Mouse (Mus musculus): ENCODE measurements around the gene Mrpl4. TPM values are rescaled to one million over a fixed set of nuclear protein-coding genes. Genes with fewer than 3 reads are reported as not detected.

The Mrpl4 gene
- polyA plus RNA-seq, 1 experiment from 2014 or later = 169 TPM

GRCm38 (mm10) chr9:21012368-21012767 lies 9.8 kb downstream of the Mrpl4 start:
- WGBS = 50% methylated on average over 1 of the region's 1 CpGs
- Histone ChIP-seq H3K36me3 (ENCODE audit: insufficient read depth, low read length) (peaks cover 14% of the 10 kb centered on the region), H3K27me3 (ENCODE audit: insufficient read depth, low read length) (peaks cover 16% of the 10 kb centered on the region), H3K9me3 (ENCODE audit: low read length) (no peaks in the 10 kb centered on the region), H3K27ac (ENCODE audit: low read length) (peak overlapping the region; percentile 75), H3K4me2 (replicated peaks; ENCODE audit: low read depth, low read length) (no peak overlapping the region), H3K9ac (replicated peaks; ENCODE audit: low read length) (no peak overlapping the region), H3K4me1 (ENCODE audit: insufficient read depth, low read length) (peaks cover 22% of the 10 kb centered on the region; the same call in 1 of the 2 replicates), H3K4me3 (ENCODE audit: low read length) (no peak overlapping the region)
- no peak for ATAC-seq (ENCODE audit: low FRiP score, low TSS enrichment)

GRCm38 (mm10) chr9:21014691-21015570 lies 12.4 kb downstream of the Mrpl4 start:
- Histone ChIP-seq H3K9me3 (ENCODE audit: low read length) (no peaks in the 10 kb centered on the region), H3K36me3 (ENCODE audit: insufficient read depth, low read length) (no peaks in the 10 kb centered on the region), H3K9ac (replicated peaks; ENCODE audit: low read length) (peak overlapping the region; percentile 22), H3K4me2 (replicated peaks; ENCODE audit: low read depth, low read length) (peak overlapping the region; percentile 65), H3K27ac (ENCODE audit: low read length) (peak overlapping the region; percentile 50), H3K4me1 (ENCODE audit: insufficient read depth, low read length) (peaks cover 22% of the 10 kb centered on the region; the same call in 1 of the 2 replicates), H3K27me3 (ENCODE audit: insufficient read depth, low read length) (peaks cover 23% of the 10 kb centered on the region), H3K4me3 (ENCODE audit: low read length) (peak overlapping the region; percentile 41)
- peak; percentile 50 for ATAC-seq (ENCODE audit: low FRiP score, low TSS enrichment)
- WGBS = 2% methylated on average over 29 of the region's 29 CpGs

GRCm38 (mm10) chr9:21015571-21016130 lies 13.1 kb downstream of the Mrpl4 start, which contains the start of gene Icam1:
Icam1 (plus strand) TSS chr9:21015985.
- 1% methylated on average over 30 of the region's 30 CpGs for WGBS
- Histone ChIP-seq H3K9ac (replicated peaks; ENCODE audit: low read length) (peak within 1 kb of the TSS; percentile 22), H3K4me1 (ENCODE audit: insufficient read depth, low read length) (peaks cover 22% of the 10 kb centered on the region; the same call in 1 of the 2 replicates), H3K9me3 (ENCODE audit: low read length) (no peaks in the 10 kb centered on the region), H3K27ac (ENCODE audit: low read length) (peak within 1 kb of the TSS; percentile 50), H3K36me3 (ENCODE audit: insufficient read depth, low read length) (no peaks in the 10 kb centered on the region), H3K4me2 (replicated peaks; ENCODE audit: low read depth, low read length) (peak within 1 kb of the TSS; percentile 65), H3K27me3 (ENCODE audit: insufficient read depth, low read length) (peaks cover 23% of the 10 kb centered on the region), H3K4me3 (ENCODE audit: low read length) (peak within 1 kb of the TSS; percentile 41)
- ATAC-seq (ENCODE audit: low FRiP score, low TSS enrichment) = peak; percentile 80

DNA sequence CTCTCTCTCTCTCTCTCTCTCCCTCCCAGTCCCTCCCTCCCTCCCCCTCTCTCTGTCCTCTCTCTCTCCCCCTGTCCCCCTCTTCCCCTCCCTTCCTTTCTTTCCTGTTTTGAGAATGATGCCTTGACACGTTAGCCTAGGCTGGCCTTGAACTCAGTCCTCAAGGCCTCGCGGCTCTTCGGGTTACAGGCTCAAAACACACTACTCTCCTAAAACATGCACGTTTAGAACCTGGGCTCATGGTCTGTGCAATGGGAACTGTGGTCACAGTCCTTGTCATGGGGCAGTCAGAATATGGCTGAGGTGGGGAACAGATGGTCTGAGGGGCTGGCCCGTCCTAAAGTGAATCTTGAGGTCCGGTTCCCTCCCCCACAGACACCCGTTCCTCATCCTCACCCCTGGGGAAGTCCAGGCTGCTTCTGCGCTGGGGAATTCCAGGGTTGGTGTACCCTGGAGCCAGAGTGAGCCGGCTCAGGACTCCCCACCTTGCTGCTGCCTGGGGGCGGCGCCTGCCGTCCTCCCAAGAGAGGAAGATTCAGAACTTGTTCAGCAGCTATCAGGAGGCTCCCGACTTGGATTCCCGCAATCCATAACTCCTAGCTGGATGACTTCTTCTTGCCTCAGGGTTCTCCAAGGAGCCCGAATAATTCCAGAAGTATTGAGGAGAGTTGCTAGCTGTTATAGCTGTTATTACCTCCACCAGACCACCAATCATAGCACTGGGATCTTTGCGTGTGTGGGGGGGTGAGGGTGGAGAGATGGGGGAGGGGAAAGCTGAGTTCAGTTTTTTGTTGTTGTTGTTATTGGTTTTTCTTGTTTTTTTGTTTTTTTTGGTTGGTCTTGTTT lies 14.0 kb downstream of the Mrpl4 start:
- no peak overlapping the region for H3K27ac ChIP-seq (ENCODE audit: low read length)
- 5% methylated on average over 17 of the region's 17 CpGs for WGBS
- ATAC-seq (ENCODE audit: low FRiP score, low TSS enrichment) = no peak

GRCm38 (mm10) chr9:21017177-21017575 lies 14.6 kb downstream of the Mrpl4 start:
- 36% methylated on average over 4 of the region's 4 CpGs for WGBS
- H3K4me3 ChIP-seq (ENCODE audit: low read length) = peak overlapping the region; percentile 41

More for the DNA sequence above, 14.0 kb downstream of the Mrpl4 start:
- H3K36me3 ChIP-seq (ENCODE audit: insufficient read depth, low read length) = no peaks in the 10 kb centered on the region
- H3K9ac ChIP-seq (replicated peaks; ENCODE audit: low read length) = peak overlapping the region; percentile 22; the same call in 1 of the 2 replicates
- H3K4me2 ChIP-seq (replicated peaks; ENCODE audit: low read depth, low read length) = peak overlapping the region; percentile 65
- peaks cover 23% of the 10 kb centered on the region for H3K27me3 ChIP-seq (ENCODE audit: insufficient read depth, low read length)
- H3K4me1 ChIP-seq (ENCODE audit: insufficient read depth, low read length) = peaks cover 22% of the 10 kb centered on the region; the same call in 1 of the 2 replicates
- H3K4me3 ChIP-seq (ENCODE audit: low read length) = peak overlapping the region; percentile 41
- no peaks in the 10 kb centered on the region for H3K9me3 ChIP-seq (ENCODE audit: low read length)

DNA sequence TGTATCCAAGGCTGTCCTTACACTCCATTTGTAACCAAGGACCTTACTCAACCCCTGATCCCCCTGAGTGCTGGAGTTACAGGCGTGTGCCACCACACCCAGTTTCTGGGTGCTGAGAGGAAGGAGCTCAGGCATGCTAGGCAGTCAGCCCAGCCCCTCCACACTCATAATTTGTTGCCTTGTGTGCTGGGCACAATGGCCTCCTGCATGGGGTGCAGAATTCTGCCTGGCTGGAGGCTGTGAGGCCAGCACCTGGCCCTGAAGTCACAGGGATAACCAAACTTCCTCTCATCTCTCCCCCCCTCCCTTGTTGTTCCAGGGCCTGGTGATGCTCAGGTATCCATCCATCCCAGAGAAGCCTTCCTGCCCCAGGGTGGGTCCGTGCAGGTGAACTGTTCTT lies 16.1 kb downstream of the Mrpl4 start:
- no peaks in the 10 kb centered on the region for H3K9me3 ChIP-seq (ENCODE audit: low read length)
- no peak overlapping the region for H3K4me3 ChIP-seq (ENCODE audit: low read length)
- 73% methylated on average over 2 of the region's 2 CpGs for WGBS
- no peak overlapping the region for H3K9ac ChIP-seq (replicated peaks; ENCODE audit: low read length)
- no peak overlapping the region for H3K4me2 ChIP-seq (replicated peaks; ENCODE audit: low read depth, low read length)
- H3K4me1 ChIP-seq (ENCODE audit: insufficient read depth, low read length) = peaks cover 18% of the 10 kb centered on the region; the same call in 1 of the 2 replicates
- ATAC-seq (ENCODE audit: low FRiP score, low TSS enrichment) = no peak
- no peak overlapping the region for H3K27ac ChIP-seq (ENCODE audit: low read length)
- H3K27me3 ChIP-seq (ENCODE audit: insufficient read depth, low read length) = peaks cover 23% of the 10 kb centered on the region
- no peaks in the 10 kb centered on the region for H3K36me3 ChIP-seq (ENCODE audit: insufficient read depth, low read length)

More at GRCm38 (mm10) chr9:21017177-21017575, 14.6 kb downstream of the Mrpl4 start:
- H3K27me3 ChIP-seq (ENCODE audit: insufficient read depth, low read length) = peaks cover 23% of the 10 kb centered on the region
- H3K9ac ChIP-seq (replicated peaks; ENCODE audit: low read length) = no peak overlapping the region
- peaks cover 20% of the 10 kb centered on the region; the same call in 1 of the 2 replicates for H3K4me1 ChIP-seq (ENCODE audit: insufficient read depth, low read length)
- no peak for ATAC-seq (ENCODE audit: low FRiP score, low TSS enrichment)
- H3K36me3 ChIP-seq (ENCODE audit: insufficient read depth, low read length) = no peaks in the 10 kb centered on the region
- H3K4me2 ChIP-seq (replicated peaks; ENCODE audit: low read depth, low read length) = peak overlapping the region; percentile 65
- no peak overlapping the region for H3K27ac ChIP-seq (ENCODE audit: low read length)
- H3K9me3 ChIP-seq (ENCODE audit: low read length) = no peaks in the 10 kb centered on the region

GRCm38 (mm10) chr9:21021363-21021762 lies 18.8 kb downstream of the Mrpl4 start:
- H3K36me3 ChIP-seq (ENCODE audit: insufficient read depth, low read length) = no peaks in the 10 kb centered on the region
- H3K4me3 ChIP-seq (ENCODE audit: low read length) = no peak overlapping the region
- no peak overlapping the region for H3K4me2 ChIP-seq (replicated peaks; ENCODE audit: low read depth, low read length)
- 80% methylated on average over 3 of the region's 3 CpGs for WGBS
- H3K9ac ChIP-seq (replicated peaks; ENCODE audit: low read length) = no peak overlapping the region
- ATAC-seq (ENCODE audit: low FRiP score, low TSS enrichment) = no peak
- no peak overlapping the region for H3K27ac ChIP-seq (ENCODE audit: low read length)
- H3K27me3 ChIP-seq (ENCODE audit: insufficient read depth, low read length) = peaks cover 16% of the 10 kb centered on the region
- no peaks in the 10 kb centered on the region for H3K9me3 ChIP-seq (ENCODE audit: low read length)
- 0 out of 2 replicates have a peak, but pooled peaks cover 4% of the 10 kb centered on the region for H3K4me1 ChIP-seq (ENCODE audit: insufficient read depth, low read length)

DNA sequence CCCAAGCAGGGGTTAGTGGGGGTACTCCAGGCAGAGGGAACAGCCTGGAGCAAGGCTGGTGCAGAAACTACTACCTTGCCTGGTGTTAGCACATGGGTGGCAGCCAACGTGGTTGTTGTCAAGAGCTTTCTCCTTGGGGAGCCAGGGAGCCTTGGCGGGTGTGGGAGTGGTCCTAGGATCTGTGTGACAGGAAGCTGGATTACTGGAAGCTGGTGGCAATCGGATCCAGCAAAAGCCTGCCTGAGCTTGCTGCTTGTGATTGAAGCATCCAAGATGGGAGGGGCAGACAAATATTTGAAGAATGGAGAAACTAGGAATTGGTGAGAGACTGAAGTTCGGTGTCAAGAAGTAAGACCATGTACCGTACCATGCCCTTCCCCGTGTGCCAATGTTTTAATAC lies 19.8 kb downstream of the Mrpl4 start:
- no peak overlapping the region for H3K4me3 ChIP-seq (ENCODE audit: low read length)
- peaks cover 8% of the 10 kb centered on the region for H3K27me3 ChIP-seq (ENCODE audit: insufficient read depth, low read length)
- no peak overlapping the region for H3K4me2 ChIP-seq (replicated peaks; ENCODE audit: low read depth, low read length)
- H3K27ac ChIP-seq (ENCODE audit: low read length) = no peak overlapping the region
- 59% methylated on average over 6 of the region's 6 CpGs for WGBS
- no peaks in the 10 kb centered on the region for H3K4me1 ChIP-seq (ENCODE audit: insufficient read depth, low read length)
- H3K9me3 ChIP-seq (ENCODE audit: low read length) = no peaks in the 10 kb centered on the region
- H3K9ac ChIP-seq (replicated peaks; ENCODE audit: low read length) = no peak overlapping the region
- no peaks in the 10 kb centered on the region for H3K36me3 ChIP-seq (ENCODE audit: insufficient read depth, low read length)
- no peak for ATAC-seq (ENCODE audit: low FRiP score, low TSS enrichment)

- no peaks in the 10 kb centered on the region for H3K4me1 ChIP-seq (ENCODE audit: insufficient read depth, low read length)
- no peaks in the 10 kb centered on the region for H3K36me3 ChIP-seq (ENCODE audit: insufficient read depth, low read length)
- H3K9ac ChIP-seq (replicated peaks; ENCODE audit: low read length) = no peak overlapping the region
- H3K4me2 ChIP-seq (replicated peaks; ENCODE audit: low read depth, low read length) = no peak overlapping the region
- ATAC-seq (ENCODE audit: low FRiP score, low TSS enrichment) = no peak
- 94% methylated on average over 1 of the region's 1 CpGs for WGBS
- no peak overlapping the region for H3K4me3 ChIP-seq (ENCODE audit: low read length)
- H3K27ac ChIP-seq (ENCODE audit: low read length) = no peak overlapping the region
- peaks cover 4% of the 10 kb centered on the region for H3K27me3 ChIP-seq (ENCODE audit: insufficient read depth, low read length)
- no peaks in the 10 kb centered on the region for H3K9me3 ChIP-seq (ENCODE audit: low read length)
These were observed 20.2 kb downstream of the Mrpl4 start for GRCm38 (mm10) chr9:21022726-21023125.
